Mouse (Mus musculus): ENCODE data around the gene Tbc1d1. TPM values are rescaled to one million over a fixed set of nuclear protein-coding genes. Genes with fewer than 3 reads are reported as not detected.

Tbc1d1 gene
- total and polyA plus RNA-seq, 2 experiments from 2014 or later = 5.9 to 20.5 TPM

DNA sequence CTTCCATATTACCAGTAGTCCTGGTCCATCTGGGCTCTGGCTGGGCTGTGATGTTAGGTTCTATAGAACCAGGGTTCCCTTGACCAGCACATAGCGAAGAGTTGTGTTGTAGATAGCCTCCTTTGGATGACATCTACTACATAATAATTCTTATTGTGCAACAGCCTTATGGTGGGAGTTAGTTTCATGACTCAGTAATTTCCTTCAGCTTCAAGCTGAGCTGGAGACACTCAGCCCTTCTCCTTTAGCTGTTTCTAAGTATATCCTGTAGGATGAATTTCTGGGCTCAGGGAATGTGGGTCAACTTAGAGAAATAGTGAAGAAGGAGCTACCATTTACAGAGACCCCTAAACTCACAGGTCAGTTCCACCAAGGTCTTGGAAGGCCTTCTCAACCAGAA, 2.8 kb upstream of the Tbc1d1 start:
- H3K9ac ChIP-seq = no peak overlapping the region
- no peak for TF ChIP-seq CTCF (IDR thresholded peaks at IDR 0.05; ENCODE audit: low read depth)

DNA sequence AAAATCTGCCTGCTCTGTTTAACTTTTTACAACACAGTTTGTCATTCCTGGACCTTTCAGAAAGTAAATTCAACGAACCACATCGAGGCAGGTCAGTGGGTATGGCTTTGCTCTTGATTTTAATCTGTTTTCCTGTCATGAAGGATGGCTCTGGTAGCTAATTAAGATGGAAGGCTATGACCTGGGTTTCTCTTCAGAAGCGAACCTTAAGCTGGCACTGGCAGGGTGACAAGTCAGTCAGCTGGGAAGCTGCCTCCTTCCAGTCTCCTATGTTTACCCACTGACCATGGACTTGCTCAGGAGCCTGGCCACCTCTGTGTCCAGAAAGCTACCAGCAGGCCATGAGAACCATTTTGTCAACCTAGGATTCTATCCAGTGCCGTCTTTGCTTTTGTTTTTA, 474 bp downstream of the Tbc1d1 start:
- ATAC-seq (no peak), DNase-seq (no peak)
- TF ChIP-seq CTCF (IDR thresholded peaks at IDR 0.05; ENCODE audit: low read depth) = no peak
- Histone ChIP-seq H3K4me1 (ENCODE audit: insufficient read depth) (no peaks in the 10 kb centered on the region), H3K27me3 (ENCODE audit: insufficient read depth, low read length) (0 out of 2 replicates have a peak, but pooled peaks cover 4% of the 10 kb centered on the region), H3K4me2 (ENCODE audit: low read depth) (no peak overlapping the region), H3K27ac (ENCODE audit: low read depth, low read length) (no peak overlapping the region), H3K9me3 (ENCODE audit: low read length) (no peaks in the 10 kb centered on the region), H3K36me3 (ENCODE audit: insufficient read depth) (no peaks in the 10 kb centered on the region), H3K9ac (no peak overlapping the region), H3K4me3 (ENCODE audit: low read depth, low read length) (no peak overlapping the region)
- WGBS = 57% methylated on average over 4 of the region's 4 CpGs

More for the DNA sequence above, 2.8 kb upstream of the Tbc1d1 start:
- H3K36me3 ChIP-seq (ENCODE audit: insufficient read depth) = no peaks in the 10 kb centered on the region
- H3K27me3 ChIP-seq (ENCODE audit: insufficient read depth, low read length) = no peaks in the 10 kb centered on the region
- ATAC-seq (no peak), DNase-seq (no peak)
- H3K27ac ChIP-seq (ENCODE audit: low read depth, low read length) = no peak overlapping the region
- H3K4me3 ChIP-seq (ENCODE audit: low read depth, low read length) = no peak overlapping the region
- no peaks in the 10 kb centered on the region for H3K4me1 ChIP-seq (ENCODE audit: insufficient read depth)
- 95% methylated on average over 1 of the region's 1 CpGs for WGBS
- no peaks in the 10 kb centered on the region for H3K9me3 ChIP-seq (ENCODE audit: low read length)
- H3K4me2 ChIP-seq (ENCODE audit: low read depth) = no peak overlapping the region

DNA sequence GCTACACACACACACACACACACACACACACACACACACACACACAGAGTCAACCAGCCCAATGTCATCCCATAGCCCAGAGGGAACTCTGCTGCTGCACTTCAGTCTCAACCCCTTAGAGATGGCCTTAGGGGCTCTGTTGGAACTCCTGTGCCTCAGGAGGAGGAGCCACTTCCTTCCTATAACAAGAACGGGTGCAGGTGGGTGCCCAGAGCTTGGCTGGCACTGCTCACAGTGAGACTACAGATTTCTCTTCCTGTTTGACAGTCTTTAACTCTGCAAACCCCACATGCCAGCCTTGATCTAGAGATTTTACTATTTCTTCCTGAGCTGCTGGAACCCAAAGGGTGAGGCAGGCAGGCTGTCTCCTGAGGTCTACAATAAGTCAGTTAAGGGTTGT, 1.8 kb downstream of the Tbc1d1 start:
- Histone ChIP-seq H3K4me1 (ENCODE audit: insufficient read depth) (no peaks in the 10 kb centered on the region), H3K27ac (ENCODE audit: low read depth, low read length) (no peak overlapping the region), H3K9ac (no peak overlapping the region), H3K4me2 (ENCODE audit: low read depth) (no peak overlapping the region), H3K36me3 (ENCODE audit: insufficient read depth) (no peaks in the 10 kb centered on the region), H3K9me3 (ENCODE audit: low read length) (no peaks in the 10 kb centered on the region), H3K4me3 (ENCODE audit: low read depth, low read length) (no peak overlapping the region), H3K27me3 (ENCODE audit: insufficient read depth, low read length) (0 out of 2 replicates have a peak, but pooled peaks cover 7% of the 10 kb centered on the region)
- ATAC-seq (no peak), DNase-seq (no peak)
- 50% methylated on average over 1 of the region's 1 CpGs for WGBS
- no peak for TF ChIP-seq CTCF (IDR thresholded peaks at IDR 0.05; ENCODE audit: low read depth)

DNA sequence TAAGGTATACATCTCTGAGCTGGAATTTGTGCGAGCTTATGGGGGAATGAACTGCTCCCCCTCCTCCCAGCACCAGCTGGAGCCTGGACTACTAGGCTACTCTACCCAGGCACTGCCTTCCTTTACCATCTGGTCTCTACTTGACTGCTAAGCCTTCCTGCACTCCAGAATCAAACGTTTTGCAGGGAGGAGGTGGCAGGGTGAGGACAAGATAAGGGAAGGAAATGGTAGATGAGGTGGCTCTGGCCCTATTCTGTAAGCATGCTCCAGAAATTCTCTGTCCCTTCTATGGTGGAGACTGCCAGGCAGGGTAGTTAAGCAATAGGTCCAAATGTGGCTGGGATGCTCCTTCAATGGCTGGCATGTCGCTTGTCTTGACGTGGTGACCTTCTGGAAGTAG, 2.4 kb downstream of the Tbc1d1 start:
- Histone ChIP-seq H3K4me3 (ENCODE audit: low read depth, low read length) (no peak overlapping the region), H3K4me2 (ENCODE audit: low read depth) (peak overlapping the region; percentile 100), H3K9ac (no peak overlapping the region), H3K27ac (ENCODE audit: low read depth, low read length) (no peak overlapping the region), H3K4me1 (ENCODE audit: insufficient read depth) (no peaks in the 10 kb centered on the region), H3K36me3 (ENCODE audit: insufficient read depth) (no peaks in the 10 kb centered on the region), H3K9me3 (ENCODE audit: low read length) (no peaks in the 10 kb centered on the region), H3K27me3 (ENCODE audit: insufficient read depth, low read length) (0 out of 2 replicates have a peak, but pooled peaks cover 7% of the 10 kb centered on the region)
- TF ChIP-seq CTCF (IDR thresholded peaks at IDR 0.05; ENCODE audit: low read depth) = no peak
- DNase-seq (no peak), ATAC-seq (no peak)
- 46% methylated on average over 4 of the region's 4 CpGs for WGBS

DNA sequence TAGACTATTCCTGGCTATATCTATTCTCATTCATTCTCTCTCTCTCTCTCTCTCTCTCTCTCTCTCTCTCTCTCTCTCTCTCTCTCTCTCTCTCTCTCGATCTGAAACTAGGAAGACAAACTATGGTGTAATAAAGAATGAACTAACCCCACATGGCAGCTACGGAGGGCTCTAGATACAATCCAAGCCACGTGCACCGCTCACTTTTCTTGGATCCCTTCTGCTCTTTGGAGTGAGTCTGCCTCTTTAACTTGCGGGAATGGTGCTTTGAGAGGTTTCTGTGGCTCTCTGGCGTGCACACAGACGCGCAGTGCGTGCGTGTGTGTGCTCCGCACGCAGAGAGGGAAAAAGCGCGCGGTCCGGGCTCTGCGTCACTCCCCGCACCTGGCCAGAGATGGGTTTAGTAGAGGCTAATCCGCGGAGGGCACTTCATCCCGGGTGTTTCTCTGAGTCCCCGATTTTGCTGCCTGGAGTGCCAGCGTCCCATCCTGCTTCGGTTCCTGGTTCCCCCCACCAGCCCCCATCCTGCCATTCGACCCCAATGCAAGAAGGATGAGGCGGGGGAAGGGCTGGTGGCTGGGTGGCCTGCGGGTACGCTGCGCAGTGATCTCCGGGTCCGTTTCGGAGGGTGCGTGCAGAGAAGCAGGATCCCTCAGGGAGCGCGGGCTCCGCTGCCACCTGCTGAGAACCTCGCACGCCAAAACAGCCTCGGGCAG, 3.1 kb downstream of the Tbc1d1 start:
- H3K27me3 ChIP-seq (ENCODE audit: insufficient read depth, low read length) = 0 out of 2 replicates have a peak, but pooled peaks cover 7% of the 10 kb centered on the region
- H3K4me1 ChIP-seq (ENCODE audit: insufficient read depth) = no peaks in the 10 kb centered on the region
- H3K27ac ChIP-seq (ENCODE audit: low read depth, low read length) = no peak overlapping the region
- DNase-seq (peak; percentile 55), ATAC-seq (peak; percentile 77)
- TF ChIP-seq CTCF (IDR thresholded peaks at IDR 0.05; ENCODE audit: low read depth) = no peak
- H3K4me2 ChIP-seq (ENCODE audit: low read depth) = peak overlapping the region; percentile 100
- peak overlapping the region; percentile 63 for H3K4me3 ChIP-seq (ENCODE audit: low read depth, low read length)
- H3K36me3 ChIP-seq (ENCODE audit: insufficient read depth) = no peaks in the 10 kb centered on the region
- peak overlapping the region; percentile 59 for H3K9ac ChIP-seq
- under 1% methylated on average over 39 of the region's 39 CpGs for WGBS
- no peaks in the 10 kb centered on the region for H3K9me3 ChIP-seq (ENCODE audit: low read length)

DNA sequence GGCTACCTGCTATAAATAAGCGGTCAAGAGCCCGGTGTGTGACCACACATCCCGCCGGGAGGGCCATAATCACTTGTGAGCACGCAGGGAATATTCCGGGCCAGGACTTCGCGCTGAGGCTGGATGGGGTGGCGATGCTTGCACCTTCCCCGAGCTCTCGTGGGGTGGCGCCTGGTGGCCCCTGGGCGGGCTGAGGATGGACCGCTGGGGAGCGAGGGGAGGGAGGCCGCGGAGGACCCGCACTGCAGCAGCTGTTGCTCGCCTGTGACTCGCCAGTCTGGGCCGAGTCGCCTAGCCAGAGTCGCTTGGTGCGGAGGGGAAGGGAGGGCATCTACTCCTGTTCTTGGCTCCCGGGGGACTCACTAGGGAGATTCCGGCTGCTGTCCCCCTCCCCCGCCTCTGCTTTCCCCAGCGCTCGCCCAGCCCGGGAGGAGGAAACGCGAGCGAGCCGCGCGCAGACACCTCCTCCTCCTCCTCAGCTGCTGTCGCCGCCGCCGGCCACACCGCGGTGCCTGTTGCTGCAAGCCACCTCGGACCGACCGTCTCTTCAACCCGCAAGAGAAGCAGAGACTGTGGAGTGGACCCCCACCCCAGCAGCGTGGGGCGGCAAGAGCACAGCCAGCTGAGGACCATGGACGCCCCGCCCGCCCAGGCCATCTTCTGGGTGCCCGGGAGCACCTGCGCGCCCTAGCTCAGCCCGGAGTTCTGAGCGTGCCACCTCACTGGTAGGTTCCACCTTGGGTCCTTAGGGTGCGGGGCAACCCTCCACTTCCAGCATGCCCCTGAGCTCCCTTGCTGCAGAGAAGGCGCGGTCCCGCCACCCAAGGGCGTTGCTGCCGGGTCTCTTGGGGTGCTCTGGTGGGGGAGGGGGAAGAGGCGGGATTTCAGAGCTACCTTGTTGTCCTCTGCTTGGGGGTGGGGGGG, 3.9 kb downstream of the Tbc1d1 start:
- H3K9me3 ChIP-seq (ENCODE audit: low read length) = no peaks in the 10 kb centered on the region
- peak; percentile 52 for TF ChIP-seq CTCF (IDR thresholded peaks at IDR 0.05; ENCODE audit: low read depth)
- peak; percentile 60 for DNase-seq
- no peaks in the 10 kb centered on the region for H3K36me3 ChIP-seq (ENCODE audit: insufficient read depth)
- ATAC-seq = peak; percentile 78
- H3K27ac ChIP-seq (ENCODE audit: low read depth, low read length) = no peak overlapping the region
- H3K4me1 ChIP-seq (ENCODE audit: insufficient read depth) = no peaks in the 10 kb centered on the region
- H3K27me3 ChIP-seq (ENCODE audit: insufficient read depth, low read length) = 0 out of 2 replicates have a peak, but pooled peaks cover 7% of the 10 kb centered on the region
- peak overlapping the region; percentile 63 for H3K4me3 ChIP-seq (ENCODE audit: low read depth, low read length)
- H3K9ac ChIP-seq = peak overlapping the region; percentile 59
- H3K4me2 ChIP-seq (ENCODE audit: low read depth) = peak overlapping the region; percentile 100
- WGBS = 4% methylated on average over 53 of the region's 63 CpGs

Measured in forebrain, postnatal 0 days (tissue).